ENCODE assay signal across 26 mouse cellular contexts in the genomic region with DNA sequence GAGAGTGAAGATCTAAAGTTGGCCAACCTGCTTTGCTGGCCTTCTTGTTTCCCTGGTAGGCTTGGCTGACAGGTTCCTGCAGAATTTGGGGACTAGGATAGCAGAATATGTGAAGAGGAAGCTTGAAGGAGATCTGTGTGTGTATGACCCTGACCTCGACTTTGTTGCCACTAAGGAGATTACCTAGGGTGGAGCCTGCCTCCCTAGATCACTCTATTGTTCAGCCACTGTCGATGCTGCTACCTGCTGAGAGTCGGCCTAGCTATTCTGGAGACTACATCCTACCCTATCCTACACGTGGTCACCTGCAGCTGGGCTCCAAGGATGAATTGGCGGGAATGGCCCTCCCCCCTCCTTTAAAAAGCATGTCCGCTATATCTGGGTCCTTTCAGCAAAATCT.
"Had no signal": no experiment of that assay in that cellular context is flagged by ENCODE, and none has a peak within 500 bp of the region (broad histone marks: within the 10 kb centered on the region; RNA-seq: fewer than 3 reads in every experiment).

No protein-coding gene starts in this region.

- ATAC-seq: forebrain, embryonic 13.5 days; forebrain, embryonic 14.5 days; forebrain, embryonic 15.5 days; forebrain, embryonic 16.5 days; forebrain, postnatal 0 days had no signal

- H3K4me1 ChIP-seq: embryonic facial prominence, embryonic 10.5 days; embryonic facial prominence, embryonic 12.5 days; embryonic facial prominence, embryonic 15.5 days; forebrain, embryonic 10.5 days; forebrain, embryonic 12.5 days; forebrain, embryonic 13.5 days; forebrain, embryonic 15.5 days; heart, embryonic 10.5 days had no signal

- DNase-seq: cerebellum, postnatal 10 days; cerebellum, postnatal 14 days; cerebellum, postnatal 25 days; cerebellum, postnatal 36 days; embryo, embryonic 11 days; forebrain, postnatal 0 days; gastrocnemius, adult 2 months; gastrocnemius, postnatal 10 days; gastrocnemius, postnatal 14 days; gastrocnemius, postnatal 25 days; gastrocnemius, postnatal 36 days; heart, adult 11 months; heart, adult 18-20 months; heart, adult 2 months had no signal

- H3K9ac ChIP-seq: embryonic facial prominence, embryonic 12.5 days; embryonic facial prominence, embryonic 13.5 days; embryonic facial prominence, embryonic 15.5 days; forebrain, embryonic 12.5 days; forebrain, embryonic 13.5 days; forebrain, embryonic 15.5 days; forebrain, postnatal 0 days had no signal

- H3K36me3 ChIP-seq: embryonic facial prominence, embryonic 10.5 days; embryonic facial prominence, embryonic 12.5 days; embryonic facial prominence, embryonic 13.5 days; embryonic facial prominence, embryonic 15.5 days; forebrain, embryonic 10.5 days; forebrain, embryonic 12.5 days; forebrain, embryonic 15.5 days; heart, embryonic 10.5 days had no signal

- H3K9me3 ChIP-seq: embryonic facial prominence, embryonic 10.5 days; embryonic facial prominence, embryonic 12.5 days; embryonic facial prominence, embryonic 15.5 days; forebrain, embryonic 12.5 days; heart, embryonic 10.5 days had no signal

- H3K4me3 ChIP-seq: embryonic facial prominence, embryonic 10.5 days; embryonic facial prominence, embryonic 12.5 days; embryonic facial prominence, embryonic 13.5 days; embryonic facial prominence, embryonic 15.5 days; erythroblast, embryonic 14.5 days; forebrain, embryonic 10.5 days; forebrain, embryonic 12.5 days; forebrain, embryonic 13.5 days; forebrain, embryonic 15.5 days; gastrocnemius, adult 2 months; heart, adult 2 months; heart, embryonic 10.5 days had no signal

- H3K27ac ChIP-seq: embryonic facial prominence, embryonic 10.5 days; embryonic facial prominence, embryonic 12.5 days; embryonic facial prominence, embryonic 13.5 days; embryonic facial prominence, embryonic 15.5 days; forebrain, embryonic 10.5 days; forebrain, embryonic 12.5 days; forebrain, embryonic 13.5 days; forebrain, embryonic 15.5 days; gastrocnemius, adult 2 months; heart, adult 2 months; heart, embryonic 10.5 days had no signal
